Mouse (Mus musculus) midbrain, embryonic 15.5 days (tissue): Measurements from ENCODE around the gene Tbc1d23. TPM values are rescaled to one million over a fixed set of nuclear protein-coding genes. Genes with fewer than 3 reads are reported as not detected.
A peak's percentile ranks its signal among the peaks of the same experiment; 100 is the strongest.

Source experiments
- ATAC-seq: fragments of 200-750 bp; cut with Nextera tagmentation; replicated peaks from 2 replicates; pipeline ENCODE4 v1.8.0; 2017; ENCODE audit warnings: moderate TSS enrichment
- H3K27ac ChIP-seq: fragments of 300-500 bp; sonication (generic); 2 replicates; pipeline ENCODE4 v1.5.1; 2015; ENCODE audit warnings: mild to moderate bottlenecking, inconsistent platforms
- H3K27me3 ChIP-seq: fragments of 300-500 bp; sonication (generic); replicated peaks from 2 replicates; pipeline ENCODE4 v1.6.1; 2015; ENCODE audit warnings: inconsistent platforms
- H3K36me3 ChIP-seq: fragments of 300-500 bp; sonication (generic); replicated peaks from 2 replicates; pipeline ENCODE4 v1.6.1; 2015; ENCODE audit warnings: inconsistent platforms
- H3K4me1 ChIP-seq: fragments of 300-500 bp; sonication (generic); 2 replicates; pipeline ENCODE4 v1.6.1; 2015; ENCODE audit warnings: inconsistent platforms
- H3K4me2 ChIP-seq: fragments of 300-500 bp; sonication (generic); 2 replicates; pipeline ENCODE4 v1.6.1; 2015; ENCODE audit warnings: inconsistent platforms, mild to moderate bottlenecking, moderate library complexity
- H3K4me3 ChIP-seq: fragments of 300-500 bp; sonication (generic); 2 replicates; pipeline ENCODE4 v1.5.1; 2015; ENCODE audit warnings: mild to moderate bottlenecking, inconsistent platforms
- H3K9ac ChIP-seq: fragments of 300-500 bp; sonication (generic); 2 replicates; pipeline ENCODE4 v1.6.1; 2015; ENCODE audit warnings: mild to moderate bottlenecking, inconsistent platforms
- H3K9me3 ChIP-seq: fragments of 300-500 bp; sonication (generic); 2 replicates; pipeline ENCODE4 v1.6.1; 2016; ENCODE audit warnings: inconsistent platforms
- WGBS: fragments of 180-500 bp; shearing (Covaris S2); methylation state at CpG from one replicate; pipeline ENCODE4 v1.1.7; 2015; ENCODE audit warnings: mixed read lengths; 5-methylcytosine and 5-hydroxymethylcytosine counted together
- polyA plus RNA-seq: library from polyadenylated mRNA; unstranded; fragments of >200 nt; fragmentation: Nextera tagmentation; extraction: Ambion mirVana; gene quantifications from 2 replicates; pipeline ENCODE4 v1.2.1, GENCODE M21; 2015

The Tbc1d23 gene
- polyA plus RNA-seq, 1 experiment from 2014 or later: 34.8 TPM

GRCm38 (mm10) chr16:57171161-57171560 lies 60.1 kb downstream of the Tbc1d23 start:
- Histone ChIP-seq H3K27me3 (no peaks in the 10 kb centered on the region), H3K36me3 (peaks cover 17% of the 10 kb centered on the region), H3K9me3 (no peaks in the 10 kb centered on the region), H3K4me3 (no peak overlapping the region), H3K4me1 (peaks cover 17% of the 10 kb centered on the region), H3K27ac (no peak overlapping the region), H3K9ac (no peak overlapping the region), H3K4me2 (no peak overlapping the region)
- no peak for ATAC-seq
- 94% methylated on average over 8 of the region's 8 CpGs for WGBS

DNA sequence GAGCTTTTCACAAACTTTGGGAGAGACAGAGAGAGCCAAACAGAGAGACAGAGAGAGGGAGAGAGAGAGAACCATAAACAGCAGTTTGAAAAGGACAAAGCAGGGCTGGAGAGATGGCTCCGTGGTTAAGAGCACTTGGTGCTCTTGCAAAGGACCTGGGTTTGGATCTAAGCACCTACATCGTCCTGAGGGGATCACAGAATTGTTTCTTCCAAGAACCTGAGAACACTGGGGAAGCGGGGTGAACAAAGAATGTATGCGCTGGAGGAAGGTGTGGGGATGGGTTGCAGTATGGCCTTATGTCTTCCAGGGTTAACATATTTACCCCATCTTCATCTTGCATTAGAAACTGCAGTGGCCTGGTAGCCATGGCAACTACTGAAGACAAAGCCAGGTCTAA lies 63.1 kb downstream of the Tbc1d23 start:
- Histone ChIP-seq H3K9ac (no peak overlapping the region), H3K4me1 (peaks cover 17% of the 10 kb centered on the region), H3K9me3 (no peaks in the 10 kb centered on the region), H3K4me3 (no peak overlapping the region), H3K27me3 (no peaks in the 10 kb centered on the region), H3K36me3 (peaks cover 17% of the 10 kb centered on the region), H3K27ac (no peak overlapping the region), H3K4me2 (0 out of 2 replicates have a peak overlapping the region, but pooled peaks have one; percentile 86)
- ATAC-seq: no peak
- 46% methylated on average over 4 of the region's 4 CpGs for WGBS

GRCm38 (mm10) chr16:57167514-57167912 lies 63.8 kb downstream of the Tbc1d23 start:
- 36% methylated on average over 5 of the region's 5 CpGs for WGBS
- Histone ChIP-seq H3K27me3 (no peaks in the 10 kb centered on the region), H3K9me3 (no peaks in the 10 kb centered on the region), H3K27ac (peak overlapping the region; percentile 87), H3K36me3 (peaks cover 13% of the 10 kb centered on the region), H3K4me2 (peak overlapping the region; percentile 86), H3K9ac (peak overlapping the region; percentile 86), H3K4me3 (peak overlapping the region; percentile 94), H3K4me1 (peaks cover 17% of the 10 kb centered on the region)
- ATAC-seq: peak; percentile 72

DNA sequence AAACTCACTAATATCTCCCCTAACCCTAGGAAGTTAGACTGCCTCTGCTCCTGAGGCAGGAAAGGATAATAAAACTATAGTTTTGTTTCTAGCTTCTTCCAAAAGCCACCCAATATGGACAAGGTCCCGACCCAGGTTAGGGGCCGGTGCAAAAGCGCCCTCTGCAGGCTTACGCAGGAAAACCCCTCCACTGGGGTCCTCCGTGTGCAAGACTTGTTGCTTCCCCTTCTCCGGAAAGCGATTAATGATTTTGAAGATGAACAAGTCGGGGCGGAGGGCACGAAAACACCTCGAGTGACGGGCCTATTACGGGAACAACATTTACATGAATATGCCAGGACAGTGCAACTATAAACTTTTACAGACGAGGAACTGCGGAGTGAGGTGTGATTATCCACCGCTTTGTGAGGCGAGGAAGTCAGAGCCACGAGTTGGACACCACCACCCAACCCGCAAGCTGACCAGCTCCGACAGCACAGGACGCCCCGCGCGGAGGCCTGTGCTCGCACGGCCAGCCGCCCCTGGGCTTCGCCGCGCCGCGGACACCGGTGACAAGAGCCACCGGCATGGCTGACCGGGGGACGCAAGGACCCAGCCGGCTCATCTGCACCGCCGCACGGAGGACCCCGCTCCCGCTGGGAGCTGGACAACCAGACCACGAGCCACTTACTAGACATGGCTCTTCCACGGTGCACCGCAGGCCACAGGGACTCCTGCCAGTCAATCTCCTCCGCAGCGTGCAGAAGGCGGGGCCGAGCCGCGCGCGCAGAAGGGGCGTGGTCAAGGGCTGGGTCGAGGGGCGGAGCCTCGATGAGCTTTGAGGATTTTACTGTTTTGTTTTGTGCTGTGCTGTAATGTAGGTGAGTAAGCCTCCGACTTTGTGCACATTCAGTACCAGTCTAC lies 64.4 kb downstream of the Tbc1d23 start, which contains the start of gene Nit2:
Gene Nit2 (minus strand): TSS at position 731 of the 903 bp plus-strand sequence.
- peak; percentile 99 for ATAC-seq
- peak within 1 kb of the TSS; percentile 86 for H3K4me2 ChIP-seq
- WGBS: under 1% methylated on average over 58 of the region's 58 CpGs
- no peaks in the 10 kb centered on the region for H3K27me3 ChIP-seq
- H3K4me3 ChIP-seq: peak within 1 kb of the TSS; percentile 94
- H3K4me1 ChIP-seq: peaks cover 17% of the 10 kb centered on the region
- no peaks in the 10 kb centered on the region for H3K9me3 ChIP-seq
- H3K36me3 ChIP-seq: peaks cover 10% of the 10 kb centered on the region
- H3K9ac ChIP-seq: peak within 1 kb of the TSS; percentile 86
- peak within 1 kb of the TSS; percentile 87 for H3K27ac ChIP-seq

GRCm38 (mm10) chr16:57166086-57166485 lies 65.2 kb downstream of the Tbc1d23 start:
- Histone ChIP-seq H3K9ac (no peak overlapping the region), H3K4me2 (peak overlapping the region; percentile 86)
- no peak for ATAC-seq

GRCm38 (mm10) chr16:57165157-57165556 lies 66.1 kb downstream of the Tbc1d23 start:
- WGBS: 98% methylated on average over 5 of the region's 5 CpGs
- peaks cover under 1% of the 10 kb centered on the region; the same call in 1 of the 2 replicates for H3K36me3 ChIP-seq
- H3K9ac ChIP-seq: no peak overlapping the region
- peaks cover 17% of the 10 kb centered on the region for H3K4me1 ChIP-seq
- no peaks in the 10 kb centered on the region for H3K9me3 ChIP-seq
- no peak overlapping the region for H3K27ac ChIP-seq
- no peaks in the 10 kb centered on the region for H3K27me3 ChIP-seq
- no peak overlapping the region for H3K4me3 ChIP-seq
- ATAC-seq: no peak
- H3K4me2 ChIP-seq: no peak overlapping the region

More at GRCm38 (mm10) chr16:57166086-57166485, 65.2 kb downstream of the Tbc1d23 start:
- Histone ChIP-seq H3K27me3 (no peaks in the 10 kb centered on the region), H3K4me1 (peaks cover 17% of the 10 kb centered on the region), H3K9me3 (no peaks in the 10 kb centered on the region), H3K36me3 (peaks cover 5% of the 10 kb centered on the region), H3K4me3 (peak overlapping the region; percentile 94), H3K27ac (no peak overlapping the region)
- WGBS: 92% methylated on average over 6 of the region's 6 CpGs

- no peak for ATAC-seq
- no peaks in the 10 kb centered on the region for H3K9me3 ChIP-seq
- no peak overlapping the region for H3K27ac ChIP-seq
- H3K4me3 ChIP-seq: no peak overlapping the region
- H3K36me3 ChIP-seq: no peaks in the 10 kb centered on the region
- no peak overlapping the region for H3K4me2 ChIP-seq
- H3K9ac ChIP-seq: no peak overlapping the region
- H3K4me1 ChIP-seq: peaks cover 17% of the 10 kb centered on the region
- H3K27me3 ChIP-seq: no peaks in the 10 kb centered on the region
- 96% methylated on average over 1 of the region's 1 CpGs for WGBS
Observed at GRCm38 (mm10) chr16:57163694-57164093, 67.6 kb downstream of the Tbc1d23 start.

DNA sequence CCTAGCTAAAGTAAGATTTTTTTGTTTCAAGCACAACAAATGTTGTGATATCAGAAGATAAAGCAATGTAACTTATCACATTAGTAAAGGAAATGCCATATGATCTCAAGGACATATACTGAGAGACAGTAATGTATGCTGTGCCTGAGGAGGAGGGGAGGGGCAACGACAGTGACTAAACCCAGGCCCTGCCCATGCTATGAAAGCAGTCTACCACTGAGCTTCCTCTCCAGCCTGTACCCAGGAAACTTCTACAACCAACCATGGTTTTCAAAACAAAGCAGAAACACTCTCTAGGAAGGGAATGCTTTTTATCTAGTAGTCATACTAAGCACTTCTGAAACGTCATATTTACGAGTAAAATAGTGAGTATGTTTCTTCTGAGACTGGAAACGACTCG lies 68.5 kb downstream of the Tbc1d23 start:
- no peaks in the 10 kb centered on the region; the same call in 1 of the 2 replicates for H3K36me3 ChIP-seq
- no peak overlapping the region for H3K4me2 ChIP-seq
- no peak for ATAC-seq
- no peak overlapping the region for H3K4me3 ChIP-seq
- H3K9ac ChIP-seq: no peak overlapping the region
- 94% methylated on average over 5 of the region's 5 CpGs for WGBS
- H3K27ac ChIP-seq: no peak overlapping the region
- no peaks in the 10 kb centered on the region for H3K9me3 ChIP-seq
- no peaks in the 10 kb centered on the region for H3K27me3 ChIP-seq
- peaks cover 9% of the 10 kb centered on the region for H3K4me1 ChIP-seq

DNA sequence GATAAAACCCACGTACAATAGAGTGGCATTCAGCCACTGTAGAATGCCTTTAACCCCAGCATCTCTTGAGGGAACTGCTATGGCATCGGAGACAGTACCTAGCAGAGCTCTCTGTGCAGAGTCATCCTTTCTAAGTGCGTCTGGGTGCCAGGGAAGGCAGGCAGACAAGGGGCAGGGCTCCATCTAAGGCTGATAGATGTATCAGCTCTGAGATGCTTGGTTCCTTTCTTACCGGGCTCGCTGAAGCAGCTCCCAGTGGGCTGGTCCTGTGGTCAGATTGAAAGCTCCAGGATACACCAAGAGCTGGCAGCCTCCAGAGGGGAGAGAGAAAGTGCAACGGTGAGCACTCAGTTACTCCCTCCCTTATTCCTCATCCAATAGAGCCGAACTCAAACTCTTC lies 71.5 kb downstream of the Tbc1d23 start:
- Histone ChIP-seq H3K9ac (no peak overlapping the region), H3K36me3 (peaks cover 17% of the 10 kb centered on the region), H3K4me3 (no peak overlapping the region), H3K9me3 (no peaks in the 10 kb centered on the region), H3K4me2 (no peak overlapping the region), H3K4me1 (no peaks in the 10 kb centered on the region), H3K27me3 (no peaks in the 10 kb centered on the region), H3K27ac (no peak overlapping the region)
- ATAC-seq: no peak
- 72% methylated on average over 7 of the region's 7 CpGs for WGBS

GRCm38 (mm10) chr16:57157728-57158127 lies 73.6 kb downstream of the Tbc1d23 start:
- no peak for ATAC-seq
- 85% methylated on average over 4 of the region's 4 CpGs for WGBS
- H3K4me3 ChIP-seq: no peak overlapping the region

DNA sequence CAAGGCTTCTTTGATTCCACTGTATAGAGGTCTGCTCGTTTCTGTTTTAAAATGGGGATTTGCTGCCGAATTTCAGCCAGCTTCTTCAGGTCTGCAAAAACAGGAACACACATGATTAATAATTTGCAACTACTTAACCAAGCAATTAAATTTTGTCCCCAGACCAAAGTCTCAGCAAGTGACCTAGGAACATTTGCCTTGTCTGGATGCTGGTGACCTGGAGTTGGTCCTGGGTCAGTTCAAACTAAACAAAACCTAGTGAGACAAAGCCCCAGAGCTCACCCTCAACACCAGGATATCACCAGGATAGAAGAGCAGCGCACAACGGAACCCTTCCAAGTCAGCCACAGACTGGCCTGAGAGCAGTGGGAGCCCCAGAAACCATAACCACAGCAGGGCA lies 74.2 kb downstream of the Tbc1d23 start:
- Histone ChIP-seq H3K9ac (no peak overlapping the region), H3K9me3 (no peaks in the 10 kb centered on the region), H3K27ac (no peak overlapping the region), H3K4me1 (no peaks in the 10 kb centered on the region), H3K27me3 (no peaks in the 10 kb centered on the region), H3K4me2 (no peak overlapping the region), H3K4me3 (no peak overlapping the region), H3K36me3 (peaks cover 20% of the 10 kb centered on the region)
- ATAC-seq: no peak
- WGBS: 91% methylated on average over 4 of the region's 4 CpGs

More at GRCm38 (mm10) chr16:57157728-57158127, 73.6 kb downstream of the Tbc1d23 start:
- Histone ChIP-seq H3K9me3 (no peaks in the 10 kb centered on the region), H3K27ac (no peak overlapping the region), H3K36me3 (peaks cover 20% of the 10 kb centered on the region), H3K9ac (no peak overlapping the region), H3K27me3 (no peaks in the 10 kb centered on the region), H3K4me1 (no peaks in the 10 kb centered on the region), H3K4me2 (no peak overlapping the region)

DNA sequence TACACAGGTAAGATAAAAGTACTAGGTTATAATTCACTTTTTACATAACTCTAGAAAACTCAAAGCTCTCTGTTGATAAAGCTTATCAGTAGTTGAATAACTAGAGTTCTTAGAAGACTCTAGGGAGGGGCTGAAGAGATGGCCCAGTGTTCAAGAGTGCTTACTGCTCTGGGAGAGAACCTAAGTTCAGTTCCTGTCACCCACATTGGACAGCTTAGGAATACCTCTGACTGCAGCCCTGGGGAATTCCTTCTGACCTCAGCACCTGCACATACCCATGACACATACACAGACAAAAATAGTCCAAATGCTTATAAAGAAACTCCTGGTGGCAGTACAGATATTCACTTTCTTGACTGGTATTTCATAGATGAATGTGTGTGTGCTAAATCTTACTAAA lies 75.4 kb downstream of the Tbc1d23 start:
- Histone ChIP-seq H3K27me3 (no peaks in the 10 kb centered on the region), H3K4me1 (no peaks in the 10 kb centered on the region), H3K36me3 (peaks cover 23% of the 10 kb centered on the region), H3K27ac (no peak overlapping the region), H3K4me2 (no peak overlapping the region), H3K4me3 (no peak overlapping the region), H3K9me3 (no peaks in the 10 kb centered on the region), H3K9ac (no peak overlapping the region)
- no peak for ATAC-seq

DNA sequence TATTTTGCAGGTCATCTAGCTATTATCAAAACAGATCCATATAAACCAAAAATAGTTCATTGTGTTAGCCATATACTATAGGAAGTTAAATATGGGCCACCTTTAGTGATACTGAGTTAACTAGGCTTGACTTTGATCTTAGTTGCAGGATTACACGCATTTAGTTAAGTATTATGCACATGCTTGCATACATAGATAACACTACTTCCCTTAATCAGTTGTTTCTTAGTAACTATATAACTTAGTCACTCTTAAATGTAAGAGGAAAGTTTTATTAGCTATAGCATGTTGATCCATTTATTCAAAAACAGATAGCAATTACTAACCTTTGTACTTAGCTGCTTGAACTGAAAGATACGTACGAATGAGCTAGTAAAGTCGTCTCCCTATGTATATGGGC lies 79.9 kb downstream of the Tbc1d23 start:
- Histone ChIP-seq H3K27me3 (no peaks in the 10 kb centered on the region), H3K36me3 (peaks cover 28% of the 10 kb centered on the region), H3K9ac (no peak overlapping the region), H3K4me3 (no peak overlapping the region), H3K4me1 (no peaks in the 10 kb centered on the region), H3K4me2 (no peak overlapping the region), H3K9me3 (no peaks in the 10 kb centered on the region), H3K27ac (no peak overlapping the region)
- WGBS: 95% methylated on average over 4 of the region's 4 CpGs
- ATAC-seq: no peak
